Mouse (Mus musculus) liver, postnatal 0 days (tissue): ENCODE data around the gene Il15ra.

Experiments used
- CTCF ChIP-seq: sonication (generic); IDR thresholded peaks from 2 replicates; pipeline ENCODE4 v1.5.1; 2016; ENCODE audit warnings: antibody characterized with exemption, low read depth
- EP300 ChIP-seq: IDR thresholded peaks from 2 replicates; pipeline ENCODE4 v1.6.1; 2016; ENCODE audit warnings: antibody characterized with exemption, low read depth, mild to moderate bottlenecking

GRCm38 (mm10) chr2:11777091-11778068 is 72.3 kb downstream of the Il15ra start, which contains the start of the genes Fbh1 and Ankrd16:
- peak; percentile 32 for TF ChIP-seq CTCF
- no peak for TF ChIP-seq EP300
